Mouse (Mus musculus) bone marrow macrophage, adult 2 months (primary cell): ENCODE data around the gene Cldnd1. TPM values are rescaled to one million over a fixed set of nuclear protein-coding genes. Genes with fewer than 3 reads are reported as not detected.
A peak's percentile ranks its signal among the peaks of the same experiment; 100 is the strongest.

ENCODE experiments used
- H3K27ac ChIP-seq: 2 replicates; pipeline ENCODE4 v1.5.1; 2012; ENCODE audit warnings: low read depth, low read length; ENCODE audit not compliant: insufficient read depth
- H3K4me1 ChIP-seq: 2 replicates; pipeline ENCODE4 v1.6.1; 2012; ENCODE audit warnings: low read length; ENCODE audit not compliant: control insufficient read depth, insufficient read depth
- H3K4me3 ChIP-seq: 2 replicates; pipeline ENCODE4 v1.5.1; 2012; ENCODE audit warnings: mild to moderate bottlenecking, low read length, moderate library complexity; ENCODE audit not compliant: insufficient read depth
- CTCF ChIP-seq: IDR thresholded peaks from 2 replicates; pipeline ENCODE4 v1.5.1; 2012; ENCODE audit warnings: low read depth, mild to moderate bottlenecking, low read length, moderate library complexity
- POLR2A ChIP-seq: IDR thresholded peaks from 2 replicates; pipeline ENCODE4 v1.6.1; 2012; ENCODE audit warnings: mild to moderate bottlenecking, low read depth, low read length, borderline replicate concordance
- polyA plus RNA-seq: library from polyadenylated mRNA; stranded (reverse); fragments of >200 nt; gene quantifications from 2 replicates; pipeline ENCODE4 v1.2.4, GENCODE M21; 2012; ENCODE audit not compliant: missing spikeins, insufficient read depth, insufficient read length

The Cldnd1 gene
- 19.7 and 24.0 TPM in 2 replicates for polyA plus RNA-seq

GRCm38 (mm10) chr16:58727477-58728131 lies at the start of gene Cldnd1:
Cldnd1 (plus strand) TSS chr16:58727910.
- Histone ChIP-seq H3K4me1 (peaks cover 6% of the 10 kb centered on the region), H3K27ac (peak within 1 kb of the TSS; percentile 54), H3K4me3 (peak within 1 kb of the TSS; percentile 67)
- TF ChIP-seq CTCF = no peak
- TF ChIP-seq POLR2A = no peak

GRCm38 (mm10) chr16:58678660-58679059 lies 49.0 kb upstream of the Cldnd1 start:
- Histone ChIP-seq H3K4me1 (no peaks in the 10 kb centered on the region), H3K4me3 (no peak overlapping the region), H3K27ac (no peak overlapping the region)
- TF ChIP-seq POLR2A (no peak), CTCF (no peak)

- TF ChIP-seq CTCF (no peak), POLR2A (no peak)
- Histone ChIP-seq H3K4me3 (no peak overlapping the region), H3K4me1 (peaks cover 2% of the 10 kb centered on the region; the same call in 1 of the 2 replicates), H3K27ac (no peak overlapping the region)
These were observed 45.7 kb upstream of the Cldnd1 start for GRCm38 (mm10) chr16:58682046-58682445.

- H3K27ac ChIP-seq = no peak overlapping the region
- H3K4me1 ChIP-seq = peaks cover 2% of the 10 kb centered on the region; the same call in 1 of the 2 replicates
- TF ChIP-seq CTCF (no peak), POLR2A (no peak)
- no peak overlapping the region for H3K4me3 ChIP-seq
These were observed 44.8 kb upstream of the Cldnd1 start for GRCm38 (mm10) chr16:58682870-58683269.

GRCm38 (mm10) chr16:58683911-58684310 lies 43.8 kb upstream of the Cldnd1 start:
- no peak overlapping the region for H3K4me3 ChIP-seq
- H3K4me1 ChIP-seq = peaks cover 2% of the 10 kb centered on the region; the same call in 1 of the 2 replicates
- TF ChIP-seq CTCF (no peak), POLR2A (no peak)
- no peak overlapping the region for H3K27ac ChIP-seq

GRCm38 (mm10) chr16:58684537-58684936 lies 43.2 kb upstream of the Cldnd1 start:
- no peak overlapping the region for H3K27ac ChIP-seq
- peaks cover 2% of the 10 kb centered on the region; the same call in 1 of the 2 replicates for H3K4me1 ChIP-seq
- TF ChIP-seq POLR2A = no peak
- TF ChIP-seq CTCF = no peak
- no peak overlapping the region for H3K4me3 ChIP-seq

GRCm38 (mm10) chr16:58685548-58686537 lies 41.9 kb upstream of the Cldnd1 start:
- peaks cover 8% of the 10 kb centered on the region; the same call in 1 of the 2 replicates for H3K4me1 ChIP-seq
- no peak for TF ChIP-seq CTCF
- no peak for TF ChIP-seq POLR2A
- peak overlapping the region; percentile 23 for H3K4me3 ChIP-seq
- H3K27ac ChIP-seq = no peak overlapping the region

- H3K27ac ChIP-seq = no peak overlapping the region
- TF ChIP-seq POLR2A = no peak
- no peak for TF ChIP-seq CTCF
- peaks cover 8% of the 10 kb centered on the region; the same call in 1 of the 2 replicates for H3K4me1 ChIP-seq
- no peak overlapping the region for H3K4me3 ChIP-seq
These were observed 39.2 kb upstream of the Cldnd1 start for GRCm38 (mm10) chr16:58688534-58688933.

GRCm38 (mm10) chr16:58689555-58690169 lies 38.0 kb upstream of the Cldnd1 start:
- peaks cover 8% of the 10 kb centered on the region; the same call in 1 of the 2 replicates for H3K4me1 ChIP-seq

More at GRCm38 (mm10) chr16:58689555-58690169, 38.0 kb upstream of the Cldnd1 start:
- H3K27ac ChIP-seq = no peak overlapping the region
- TF ChIP-seq CTCF = no peak
- no peak for TF ChIP-seq POLR2A
- H3K4me3 ChIP-seq = no peak overlapping the region
